Mouse (Mus musculus): Measurements from ENCODE around the gene Dpp6. TPM values are rescaled to one million over a fixed set of nuclear protein-coding genes. Genes with fewer than 3 reads are reported as not detected.

The Dpp6 gene
- polyA plus RNA-seq, 1 experiment from 2014 or later: 1.0 TPM

- Histone ChIP-seq H3K4me2 (replicated peaks; ENCODE audit: low read depth) (no peak overlapping the region), H3K4me3 (ENCODE audit: low read depth, low read length) (no peak overlapping the region), H3K27ac (replicated peaks) (no peak overlapping the region), H3K9me3 (ENCODE audit: control insufficient read depth, low read length) (no peaks in the 10 kb centered on the region), H3K4me1 (replicated peaks; ENCODE audit: control insufficient read depth, insufficient read depth) (no peaks in the 10 kb centered on the region), H3K36me3 (ENCODE audit: control insufficient read depth, insufficient read depth, low read length) (no peaks in the 10 kb centered on the region), H3K9ac (ENCODE audit: low read length) (no peak overlapping the region), H3K27me3 (ENCODE audit: control insufficient read depth, insufficient read depth, low read length) (no peaks in the 10 kb centered on the region)
- ATAC-seq (ENCODE audit: low FRiP score, low TSS enrichment): no peak
- DNase-seq (ENCODE audit: low spot score): no peak
- 44% methylated on average over 1 of the region's 1 CpGs for WGBS
- TF ChIP-seq CTCF (IDR thresholded peaks at IDR 0.05; ENCODE audit: low read depth) (0 out of 2 replicates have a peak, but pooled peaks have one; percentile 21), EP300 (optimal IDR thresholded peaks at IDR 0.05) (no peak)
These were observed 259.0 kb downstream of the Dpp6 start for GRCm38 (mm10) chr5:27076046-27076445.

DNA sequence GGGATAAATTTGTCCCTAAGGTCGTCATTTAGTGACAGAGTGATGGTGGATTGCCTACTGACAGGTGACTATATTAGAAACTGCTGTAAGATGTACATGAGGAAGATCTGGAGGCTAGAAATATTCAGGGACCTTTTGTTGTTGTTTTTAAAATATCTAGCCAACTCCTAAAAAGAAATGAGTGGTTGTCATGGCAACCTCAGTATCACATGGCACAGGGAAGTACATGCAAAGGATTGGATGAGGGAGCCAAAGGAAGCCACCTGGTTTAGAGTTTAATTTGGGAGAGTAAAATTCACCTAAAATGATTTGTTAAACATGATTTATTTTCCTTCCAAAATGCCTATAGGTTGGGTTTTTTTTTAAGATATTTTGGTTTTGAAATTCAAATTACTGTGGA lies 260.8 kb downstream of the Dpp6 start:
- Histone ChIP-seq H3K27ac (replicated peaks) (no peak overlapping the region), H3K27me3 (ENCODE audit: control insufficient read depth, insufficient read depth, low read length) (no peaks in the 10 kb centered on the region), H3K36me3 (ENCODE audit: control insufficient read depth, insufficient read depth, low read length) (no peaks in the 10 kb centered on the region), H3K4me2 (replicated peaks; ENCODE audit: low read depth) (no peak overlapping the region), H3K9me3 (ENCODE audit: control insufficient read depth, low read length) (no peaks in the 10 kb centered on the region), H3K4me3 (ENCODE audit: low read depth, low read length) (no peak overlapping the region), H3K9ac (ENCODE audit: low read length) (no peak overlapping the region), H3K4me1 (replicated peaks; ENCODE audit: control insufficient read depth, insufficient read depth) (no peaks in the 10 kb centered on the region)
- DNase-seq (ENCODE audit: low spot score) (no peak), ATAC-seq (ENCODE audit: low FRiP score, low TSS enrichment) (no peak)
- 42% methylated on average over 1 of the region's 1 CpGs for WGBS
- TF ChIP-seq CTCF (IDR thresholded peaks at IDR 0.05; ENCODE audit: low read depth) (no peak), EP300 (optimal IDR thresholded peaks at IDR 0.05) (no peak)

DNA sequence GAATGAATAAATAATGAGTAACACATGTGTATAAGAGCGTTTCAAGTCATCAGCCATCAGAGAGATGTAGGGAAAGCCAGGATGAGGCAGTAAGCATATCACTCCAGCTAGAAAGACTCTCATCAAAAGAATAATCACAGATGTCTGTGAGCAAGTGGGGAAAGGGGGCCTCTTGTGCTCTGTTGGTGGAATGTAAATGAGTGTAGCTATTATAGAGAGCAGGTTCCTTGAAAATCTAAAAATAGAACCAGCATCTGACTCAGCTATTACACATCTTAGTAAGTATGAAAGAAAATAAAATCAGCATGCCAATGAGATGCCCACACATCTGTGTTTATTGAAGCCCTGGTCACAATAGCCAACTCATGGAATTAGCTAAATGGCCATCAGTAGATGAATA lies 264.3 kb downstream of the Dpp6 start:
- WGBS: 61% methylated on average over 1 of the region's 1 CpGs
- Histone ChIP-seq H3K4me2 (replicated peaks; ENCODE audit: low read depth) (no peak overlapping the region), H3K4me3 (ENCODE audit: low read depth, low read length) (no peak overlapping the region), H3K27me3 (ENCODE audit: control insufficient read depth, insufficient read depth, low read length) (no peaks in the 10 kb centered on the region), H3K36me3 (ENCODE audit: control insufficient read depth, insufficient read depth, low read length) (no peaks in the 10 kb centered on the region), H3K9me3 (ENCODE audit: control insufficient read depth, low read length) (no peaks in the 10 kb centered on the region), H3K4me1 (replicated peaks; ENCODE audit: control insufficient read depth, insufficient read depth) (no peaks in the 10 kb centered on the region), H3K9ac (ENCODE audit: low read length) (no peak overlapping the region), H3K27ac (replicated peaks) (no peak overlapping the region)
- DNase-seq (ENCODE audit: low spot score) (no peak), ATAC-seq (ENCODE audit: low FRiP score, low TSS enrichment) (no peak)
- TF ChIP-seq EP300 (optimal IDR thresholded peaks at IDR 0.05) (no peak), CTCF (IDR thresholded peaks at IDR 0.05; ENCODE audit: low read depth) (no peak)

- 64% methylated on average over 4 of the region's 4 CpGs for WGBS
- no peaks in the 10 kb centered on the region for H3K27me3 ChIP-seq (ENCODE audit: control insufficient read depth, insufficient read depth, low read length)
- DNase-seq (ENCODE audit: low spot score) (no peak), ATAC-seq (ENCODE audit: low FRiP score, low TSS enrichment) (no peak)
- no peaks in the 10 kb centered on the region for H3K36me3 ChIP-seq (ENCODE audit: control insufficient read depth, insufficient read depth, low read length)
- TF ChIP-seq EP300 (optimal IDR thresholded peaks at IDR 0.05) (no peak), CTCF (IDR thresholded peaks at IDR 0.05; ENCODE audit: low read depth) (no peak)
- no peaks in the 10 kb centered on the region for H3K4me1 ChIP-seq (replicated peaks; ENCODE audit: control insufficient read depth, insufficient read depth)
- H3K9me3 ChIP-seq (ENCODE audit: control insufficient read depth, low read length): no peaks in the 10 kb centered on the region
- H3K27ac ChIP-seq (replicated peaks): no peak overlapping the region
- H3K4me3 ChIP-seq (ENCODE audit: low read depth, low read length): no peak overlapping the region
- H3K9ac ChIP-seq (ENCODE audit: low read length): no peak overlapping the region
- H3K4me2 ChIP-seq (replicated peaks; ENCODE audit: low read depth): no peak overlapping the region
These were observed 266.8 kb downstream of the Dpp6 start for GRCm38 (mm10) chr5:27083762-27084161.

DNA sequence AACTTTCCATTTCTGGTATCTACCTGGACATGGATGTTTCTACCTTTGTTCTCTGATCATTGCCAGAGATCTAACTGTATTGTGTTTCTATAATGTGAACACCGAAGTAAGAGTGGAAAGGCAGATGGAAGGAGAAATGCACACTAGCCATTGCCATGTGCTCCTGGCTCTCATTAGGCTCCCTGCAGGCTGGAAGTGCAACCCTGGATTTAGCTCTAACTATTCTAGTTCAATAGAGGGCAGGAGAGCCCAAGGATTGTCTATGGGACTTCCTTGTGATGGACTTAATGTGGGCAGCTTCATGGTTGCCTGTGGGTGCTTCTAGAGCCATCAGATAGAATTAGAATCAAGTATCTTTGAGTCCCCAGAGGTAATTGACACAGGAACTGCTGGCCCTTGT lies 291.2 kb downstream of the Dpp6 start:
- no peak for DNase-seq (ENCODE audit: low spot score)
- WGBS: 97% methylated on average over 1 of the region's 1 CpGs
- Histone ChIP-seq H3K27me3 (ENCODE audit: control insufficient read depth, insufficient read depth, low read length) (no peaks in the 10 kb centered on the region), H3K9me3 (ENCODE audit: control insufficient read depth, low read length) (no peaks in the 10 kb centered on the region), H3K4me3 (ENCODE audit: low read depth, low read length) (no peak overlapping the region), H3K36me3 (ENCODE audit: control insufficient read depth, insufficient read depth, low read length) (no peaks in the 10 kb centered on the region), H3K4me2 (replicated peaks; ENCODE audit: low read depth) (no peak overlapping the region), H3K9ac (ENCODE audit: low read length) (no peak overlapping the region), H3K4me1 (replicated peaks; ENCODE audit: control insufficient read depth, insufficient read depth) (no peaks in the 10 kb centered on the region), H3K27ac (replicated peaks) (no peak overlapping the region)
- no peak for ATAC-seq (ENCODE audit: low FRiP score, low TSS enrichment)
- TF ChIP-seq CTCF (IDR thresholded peaks at IDR 0.05; ENCODE audit: low read depth): no peak
- no peak for TF ChIP-seq EP300 (optimal IDR thresholded peaks at IDR 0.05)

GRCm38 (mm10) chr5:27122479-27122878 lies 305.5 kb downstream of the Dpp6 start:
- no peak overlapping the region for H3K27ac ChIP-seq (replicated peaks)
- DNase-seq (ENCODE audit: low spot score) (no peak), ATAC-seq (ENCODE audit: low FRiP score, low TSS enrichment) (no peak)
- no peaks in the 10 kb centered on the region for H3K36me3 ChIP-seq (ENCODE audit: control insufficient read depth, insufficient read depth, low read length)
- H3K27me3 ChIP-seq (ENCODE audit: control insufficient read depth, insufficient read depth, low read length): no peaks in the 10 kb centered on the region
- H3K9ac ChIP-seq (ENCODE audit: low read length): no peak overlapping the region
- no peak overlapping the region for H3K4me3 ChIP-seq (ENCODE audit: low read depth, low read length)
- TF ChIP-seq CTCF (IDR thresholded peaks at IDR 0.05; ENCODE audit: low read depth) (no peak), EP300 (optimal IDR thresholded peaks at IDR 0.05) (no peak)
- H3K9me3 ChIP-seq (ENCODE audit: control insufficient read depth, low read length): no peaks in the 10 kb centered on the region
- 32% methylated on average over 2 of the region's 2 CpGs for WGBS
- no peaks in the 10 kb centered on the region for H3K4me1 ChIP-seq (replicated peaks; ENCODE audit: control insufficient read depth, insufficient read depth)
- H3K4me2 ChIP-seq (replicated peaks; ENCODE audit: low read depth): no peak overlapping the region
